Mouse (Mus musculus): Measurements from ENCODE around the gene Usp7. TPM values are rescaled to one million over a fixed set of nuclear protein-coding genes. Genes with fewer than 3 reads are reported as not detected.
"Not testable (repeated sequence)": the region's sequence is repeated elsewhere in the genome, so short reads cannot be mapped to it uniquely, and the experiment has no call there.

Usp7 gene
- polyA plus RNA-seq, 1 experiment from 2014 or later = 29.6 TPM

- no peak overlapping the region for H3K9ac ChIP-seq
- H3K27me3 ChIP-seq = no peaks in the 10 kb centered on the region
- ATAC-seq = no peak
Observed at GRCm38 (mm10) chr16:8743989-8744388, 48.1 kb downstream of the Usp7 start.

GRCm38 (mm10) chr16:8741697-8742096, 50.4 kb downstream of the Usp7 start:
- Histone ChIP-seq H3K9ac (no peak overlapping the region), H3K27ac (no peak overlapping the region), H3K27me3 (no peaks in the 10 kb centered on the region), H3K9me3 (replicated peaks) (no peaks in the 10 kb centered on the region), H3K4me3 (no peak overlapping the region), H3K4me2 (no peak overlapping the region), H3K4me1 (peaks cover 8% of the 10 kb centered on the region), H3K36me3 (ENCODE audit: poor library complexity, severe bottlenecking) (no peaks in the 10 kb centered on the region)
- ATAC-seq = no peak
- WGBS = 77% methylated on average over 5 of the region's 5 CpGs

More at GRCm38 (mm10) chr16:8743989-8744388, 48.1 kb downstream of the Usp7 start:
- 75% methylated on average over 3 of the region's 3 CpGs for WGBS
- H3K27ac ChIP-seq = no peak overlapping the region
- H3K9me3 ChIP-seq (replicated peaks) = no peaks in the 10 kb centered on the region
- no peak overlapping the region for H3K4me3 ChIP-seq
- no peaks in the 10 kb centered on the region for H3K36me3 ChIP-seq (ENCODE audit: poor library complexity, severe bottlenecking)
- H3K4me1 ChIP-seq = no peaks in the 10 kb centered on the region
- no peak overlapping the region for H3K4me2 ChIP-seq

- H3K9me3 ChIP-seq (replicated peaks) = no peaks in the 10 kb centered on the region
- WGBS = 81% methylated on average over 1 of the region's 1 CpGs
- H3K36me3 ChIP-seq (ENCODE audit: poor library complexity, severe bottlenecking) = no peaks in the 10 kb centered on the region
- no peak overlapping the region for H3K27ac ChIP-seq
- ATAC-seq = no peak
- peaks cover 14% of the 10 kb centered on the region for H3K4me1 ChIP-seq
- H3K4me3 ChIP-seq = no peak overlapping the region
- no peaks in the 10 kb centered on the region for H3K27me3 ChIP-seq
- H3K4me2 ChIP-seq = no peak overlapping the region
- no peak overlapping the region for H3K9ac ChIP-seq
Observed at GRCm38 (mm10) chr16:8741110-8741509, 51.0 kb downstream of the Usp7 start.

GRCm38 (mm10) chr16:8738542-8739514, 53.3 kb downstream of the Usp7 start:
- Histone ChIP-seq H3K9ac (peak overlapping the region; percentile 97), H3K4me1 (peaks cover 35% of the 10 kb centered on the region), H3K27me3 (no peaks in the 10 kb centered on the region), H3K4me2 (peak overlapping the region; percentile 69), H3K27ac (peak overlapping the region; percentile 95), H3K36me3 (ENCODE audit: poor library complexity, severe bottlenecking) (no peaks in the 10 kb centered on the region), H3K4me3 (peak overlapping the region; percentile 98), H3K9me3 (replicated peaks) (no peaks in the 10 kb centered on the region)
- peak; percentile 94 for ATAC-seq
- WGBS = 2% methylated on average over 64 of the region's 126 CpGs

- WGBS = under 1% methylated on average over 65 of the region's 110 CpGs
- Histone ChIP-seq H3K4me3 (peak overlapping the region; percentile 98), H3K9ac (peak overlapping the region; percentile 97), H3K9me3 (replicated peaks) (no peaks in the 10 kb centered on the region), H3K27me3 (no peaks in the 10 kb centered on the region), H3K27ac (peak overlapping the region; percentile 85), H3K4me1 (peaks cover 35% of the 10 kb centered on the region), H3K36me3 (ENCODE audit: poor library complexity, severe bottlenecking) (no peaks in the 10 kb centered on the region), H3K4me2 (peak overlapping the region; percentile 88)
- peak; percentile 34 for ATAC-seq
Observed at GRCm38 (mm10) chr16:8737666-8738541, 54.2 kb downstream of the Usp7 start.

GRCm38 (mm10) chr16:8737341-8737665, 54.8 kb downstream of the Usp7 start:
- H3K4me2 ChIP-seq = peak overlapping the region; percentile 88
- peak overlapping the region; percentile 85; the same call in 1 of the 2 replicates for H3K27ac ChIP-seq
- ATAC-seq = no peak
- peak overlapping the region; percentile 97 for H3K9ac ChIP-seq
- no peaks in the 10 kb centered on the region for H3K36me3 ChIP-seq (ENCODE audit: poor library complexity, severe bottlenecking)
- under 1% methylated on average over 11 of the region's 11 CpGs for WGBS
- H3K9me3 ChIP-seq (replicated peaks) = no peaks in the 10 kb centered on the region
- peaks cover 35% of the 10 kb centered on the region for H3K4me1 ChIP-seq
- H3K27me3 ChIP-seq = no peaks in the 10 kb centered on the region
- H3K4me3 ChIP-seq = peak overlapping the region; percentile 98

- H3K9ac ChIP-seq = peak overlapping the region; percentile 97
- H3K27me3 ChIP-seq = no peaks in the 10 kb centered on the region
- H3K36me3 ChIP-seq (ENCODE audit: poor library complexity, severe bottlenecking) = no peaks in the 10 kb centered on the region
- no peaks in the 10 kb centered on the region for H3K9me3 ChIP-seq (replicated peaks)
- ATAC-seq = no peak
- no peak overlapping the region for H3K27ac ChIP-seq
- H3K4me3 ChIP-seq = peak overlapping the region; percentile 98
- 4% methylated on average over 7 of the region's 7 CpGs for WGBS
- H3K4me2 ChIP-seq = peak overlapping the region; percentile 88
- H3K4me1 ChIP-seq = peaks cover 35% of the 10 kb centered on the region
Observed at GRCm38 (mm10) chr16:8736757-8737156, 55.4 kb downstream of the Usp7 start.

- H3K4me1 ChIP-seq = peaks cover 40% of the 10 kb centered on the region
- no peak for ATAC-seq
- H3K27me3 ChIP-seq = no peaks in the 10 kb centered on the region
- no peaks in the 10 kb centered on the region for H3K9me3 ChIP-seq (replicated peaks)
- no peaks in the 10 kb centered on the region for H3K36me3 ChIP-seq (ENCODE audit: poor library complexity, severe bottlenecking)
- peak overlapping the region; percentile 97 for H3K9ac ChIP-seq
- peak overlapping the region; percentile 98 for H3K4me3 ChIP-seq
- 26% methylated on average over 8 of the region's 8 CpGs for WGBS
- no peak overlapping the region for H3K27ac ChIP-seq
- peak overlapping the region; percentile 88 for H3K4me2 ChIP-seq
Observed at GRCm38 (mm10) chr16:8736032-8736431, 56.1 kb downstream of the Usp7 start.

- Histone ChIP-seq H3K27ac (no peak overlapping the region), H3K27me3 (no peaks in the 10 kb centered on the region), H3K9ac (0 out of 2 replicates have a peak overlapping the region, but pooled peaks have one; percentile 97), H3K36me3 (ENCODE audit: poor library complexity, severe bottlenecking) (no peaks in the 10 kb centered on the region), H3K4me3 (no peak overlapping the region), H3K4me1 (peaks cover 46% of the 10 kb centered on the region), H3K9me3 (replicated peaks) (no peaks in the 10 kb centered on the region), H3K4me2 (0 out of 2 replicates have a peak overlapping the region, but pooled peaks have one; percentile 88)
- ATAC-seq = no peak
- 83% methylated on average over 4 of the region's 4 CpGs for WGBS
Observed at GRCm38 (mm10) chr16:8734693-8735092, 57.4 kb downstream of the Usp7 start.

- no peak overlapping the region for H3K4me3 ChIP-seq
- no peaks in the 10 kb centered on the region for H3K36me3 ChIP-seq (ENCODE audit: poor library complexity, severe bottlenecking)
- ATAC-seq = no peak
- H3K9ac ChIP-seq = no peak overlapping the region
- peaks cover 50% of the 10 kb centered on the region for H3K4me1 ChIP-seq
- H3K4me2 ChIP-seq = no peak overlapping the region
- WGBS = 97% methylated on average over 4 of the region's 4 CpGs
- no peak overlapping the region for H3K27ac ChIP-seq
- H3K9me3 ChIP-seq (replicated peaks) = no peaks in the 10 kb centered on the region
- H3K27me3 ChIP-seq = no peaks in the 10 kb centered on the region
Observed at GRCm38 (mm10) chr16:8733624-8734023, 58.5 kb downstream of the Usp7 start.

GRCm38 (mm10) chr16:8732450-8732849, 59.7 kb downstream of the Usp7 start:
- not testable (repeated sequence) for H3K9ac ChIP-seq; H3K9me3 ChIP-seq (replicated peaks); H3K4me3 ChIP-seq; H3K36me3 ChIP-seq (ENCODE audit: poor library complexity, severe bottlenecking); H3K4me2 ChIP-seq; H3K27me3 ChIP-seq; H3K27ac ChIP-seq; ATAC-seq
- peaks cover 53% of the 10 kb centered on the region for H3K4me1 ChIP-seq
- WGBS = 91% methylated on average over 4 of the region's 4 CpGs

- H3K27me3 ChIP-seq = no peaks in the 10 kb centered on the region
- H3K27ac ChIP-seq = no peak overlapping the region
- H3K9me3 ChIP-seq (replicated peaks) = no peaks in the 10 kb centered on the region
- no peaks in the 10 kb centered on the region for H3K36me3 ChIP-seq (ENCODE audit: poor library complexity, severe bottlenecking)
- 90% methylated on average over 7 of the region's 7 CpGs for WGBS
- ATAC-seq = no peak
- no peak overlapping the region for H3K4me2 ChIP-seq
- H3K9ac ChIP-seq = no peak overlapping the region
- no peak overlapping the region for H3K4me3 ChIP-seq
- H3K4me1 ChIP-seq = peaks cover 45% of the 10 kb centered on the region
Observed at GRCm38 (mm10) chr16:8731630-8732029, 60.5 kb downstream of the Usp7 start.

All from forebrain, embryonic 13.5 days (tissue).